Mouse (Mus musculus): ENCODE data around the gene Sema4b. TPM values are rescaled to one million over a fixed set of nuclear protein-coding genes. Genes with fewer than 3 reads are reported as not detected.

Gene Sema4b
- total and polyA plus RNA-seq, 2 experiments from 2014 or later = 29.2 to 43.7 TPM

DNA sequence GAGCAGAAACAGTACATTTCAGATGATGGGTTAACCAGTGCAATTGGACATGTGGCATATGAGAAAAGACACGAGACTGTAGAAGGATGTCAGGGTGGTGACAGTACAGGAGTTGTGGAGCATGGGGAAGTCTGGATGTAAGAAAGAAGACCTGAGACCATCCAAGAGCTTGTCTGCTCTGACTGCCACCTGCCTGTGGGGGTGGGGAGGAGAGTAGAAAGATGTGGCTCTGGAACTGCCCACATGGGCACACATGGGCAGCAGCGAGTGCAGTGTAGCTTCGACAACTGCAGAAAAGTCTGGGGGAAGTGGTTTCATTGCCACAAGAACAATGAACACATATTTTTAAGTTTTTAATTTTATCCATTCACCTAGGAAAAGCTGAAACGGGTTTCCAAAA is 10.7 kb downstream of the Sema4b start:
- Histone ChIP-seq H3K36me3 (ENCODE audit: insufficient read depth, low read length) (no peaks in the 10 kb centered on the region), H3K9me3 (ENCODE audit: low read length) (no peaks in the 10 kb centered on the region), H3K4me2 (ENCODE audit: low read depth, low read length, poor library complexity, severe bottlenecking) (peak overlapping the region; percentile 79), H3K9ac (replicated peaks; ENCODE audit: low read length, poor library complexity, severe bottlenecking) (peak overlapping the region; percentile 81), H3K4me3 (ENCODE audit: low read depth, low read length) (peak overlapping the region; percentile 77), H3K4me1 (ENCODE audit: insufficient read depth, low read length) (peaks cover 26% of the 10 kb centered on the region), H3K27me3 (ENCODE audit: insufficient read depth, low read length) (no peaks in the 10 kb centered on the region), H3K27ac (ENCODE audit: low read depth, low read length) (peak overlapping the region; percentile 89)
- DNase-seq (ENCODE audit: low spot score) (peak; percentile 51), ATAC-seq (ENCODE audit: low FRiP score) (no peak)
- peak; percentile 37 for TF ChIP-seq CTCF (IDR thresholded peaks at IDR 0.05)
- 9% methylated on average over 4 of the region's 4 CpGs for WGBS

DNA sequence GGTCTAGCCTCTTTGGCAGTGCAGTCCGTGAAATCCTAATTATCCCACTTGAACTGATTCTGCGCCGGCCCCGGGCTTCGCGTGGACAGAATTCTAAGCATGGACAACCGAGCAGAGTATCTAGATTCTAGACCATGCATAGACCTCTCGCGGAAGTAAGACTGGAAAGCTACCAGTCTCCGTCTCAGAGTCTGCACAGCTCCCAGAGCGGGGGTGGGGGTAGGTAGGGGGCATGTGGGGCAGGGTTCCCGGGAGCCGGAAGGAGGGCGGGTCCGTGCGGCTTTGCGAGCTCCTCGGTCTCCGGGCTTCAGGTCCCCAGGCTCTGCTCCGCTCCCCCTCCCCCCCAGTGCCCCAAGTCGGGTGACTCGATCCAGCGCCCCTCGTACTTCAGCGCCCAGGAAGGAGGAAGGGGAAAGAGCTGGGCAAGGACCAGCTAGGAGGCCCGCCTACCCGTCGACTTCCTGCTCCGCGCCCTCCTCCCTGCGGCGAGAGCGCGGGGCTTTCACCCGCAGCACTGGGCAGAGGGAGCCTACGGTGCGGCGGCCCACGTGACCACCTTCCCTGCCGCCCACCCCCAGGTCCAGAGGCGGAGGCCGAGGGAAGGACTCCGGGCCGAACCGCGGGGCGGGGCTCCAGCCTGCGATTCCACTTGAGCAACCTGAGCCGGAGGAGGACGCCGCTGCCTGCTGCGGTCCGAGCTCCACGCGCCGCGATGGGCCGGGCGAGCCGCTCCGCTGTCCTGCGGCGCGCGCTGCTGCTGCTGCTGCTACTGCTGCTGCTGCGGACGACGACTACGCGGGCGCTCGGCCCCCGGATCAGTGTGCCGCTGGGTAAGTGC is 11.5 kb downstream of the Sema4b start:
- peak; percentile 91 for ATAC-seq (ENCODE audit: low FRiP score)
- WGBS = under 1% methylated on average over 45 of the region's 74 CpGs

DNA sequence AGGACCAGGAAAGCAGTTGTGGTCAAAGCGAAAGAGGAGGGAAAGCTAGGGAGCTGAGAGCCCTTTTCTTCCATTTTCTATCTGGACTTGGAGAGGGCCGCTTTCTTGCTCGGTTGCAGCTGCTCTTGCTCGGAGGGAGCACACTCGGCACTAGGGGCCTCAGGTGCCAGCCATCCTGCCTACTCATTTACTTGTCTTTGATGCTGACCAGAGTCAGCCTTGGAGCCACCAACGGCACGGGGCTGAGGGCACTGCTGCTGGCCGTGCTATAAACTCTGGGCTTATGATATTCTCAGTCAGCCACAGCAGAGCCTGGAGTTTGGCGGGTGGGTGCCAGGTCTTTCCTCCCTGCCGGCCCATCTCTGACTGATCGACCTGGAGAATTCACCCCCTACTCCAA is 12.2 kb downstream of the Sema4b start:
- DNase-seq (ENCODE audit: low spot score) = no peak
- Histone ChIP-seq H3K4me1 (ENCODE audit: insufficient read depth, low read length) (peaks cover 26% of the 10 kb centered on the region), H3K36me3 (ENCODE audit: insufficient read depth, low read length) (0 out of 2 replicates have a peak, but pooled peaks cover 3% of the 10 kb centered on the region), H3K27ac (ENCODE audit: low read depth, low read length) (peak overlapping the region; percentile 89), H3K4me2 (ENCODE audit: low read depth, low read length, poor library complexity, severe bottlenecking) (peak overlapping the region; percentile 79), H3K9me3 (ENCODE audit: low read length) (no peaks in the 10 kb centered on the region), H3K9ac (replicated peaks; ENCODE audit: low read length, poor library complexity, severe bottlenecking) (peak overlapping the region; percentile 81), H3K27me3 (ENCODE audit: insufficient read depth, low read length) (no peaks in the 10 kb centered on the region), H3K4me3 (ENCODE audit: low read depth, low read length) (peak overlapping the region; percentile 77)
- WGBS = 2% methylated on average over 11 of the region's 11 CpGs
- peak; percentile 1; the same call in 1 of the 2 replicates for ATAC-seq (ENCODE audit: low FRiP score)
- no peak for TF ChIP-seq CTCF (IDR thresholded peaks at IDR 0.05)

More for the DNA sequence above, 11.5 kb downstream of the Sema4b start:
- Histone ChIP-seq H3K9ac (replicated peaks; ENCODE audit: low read length, poor library complexity, severe bottlenecking) (peak overlapping the region; percentile 81), H3K4me2 (ENCODE audit: low read depth, low read length, poor library complexity, severe bottlenecking) (peak overlapping the region; percentile 79), H3K9me3 (ENCODE audit: low read length) (no peaks in the 10 kb centered on the region), H3K4me3 (ENCODE audit: low read depth, low read length) (peak overlapping the region; percentile 77), H3K36me3 (ENCODE audit: insufficient read depth, low read length) (0 out of 2 replicates have a peak, but pooled peaks cover 3% of the 10 kb centered on the region), H3K4me1 (ENCODE audit: insufficient read depth, low read length) (peaks cover 26% of the 10 kb centered on the region), H3K27me3 (ENCODE audit: insufficient read depth, low read length) (no peaks in the 10 kb centered on the region), H3K27ac (ENCODE audit: low read depth, low read length) (peak overlapping the region; percentile 89)
- TF ChIP-seq CTCF (IDR thresholded peaks at IDR 0.05) = no peak
- peak; percentile 84 for DNase-seq (ENCODE audit: low spot score)

DNA sequence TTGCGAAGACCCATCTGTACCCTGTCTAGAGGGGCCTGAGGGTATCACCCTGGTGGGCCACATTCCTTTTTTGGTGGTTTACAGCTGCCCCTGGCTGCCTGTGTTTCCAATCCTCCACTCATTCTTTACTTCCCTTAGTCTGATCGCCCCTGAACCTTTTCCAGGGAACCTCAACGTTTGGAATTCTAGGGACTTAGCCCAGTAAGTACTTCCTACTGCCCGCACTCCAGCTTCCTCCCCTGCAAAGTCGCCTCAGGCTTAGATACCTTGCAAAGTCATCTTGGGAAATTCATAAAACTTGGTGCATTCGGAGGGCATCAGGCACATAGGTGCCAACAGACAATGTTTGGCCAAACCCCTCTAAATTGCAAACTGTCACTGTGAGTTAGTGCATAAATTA is 12.6 kb downstream of the Sema4b start:
- DNase-seq (ENCODE audit: low spot score) (no peak), ATAC-seq (ENCODE audit: low FRiP score) (no peak)
- TF ChIP-seq CTCF (IDR thresholded peaks at IDR 0.05) = no peak
- Histone ChIP-seq H3K27ac (ENCODE audit: low read depth, low read length) (peak overlapping the region; percentile 89), H3K36me3 (ENCODE audit: insufficient read depth, low read length) (0 out of 2 replicates have a peak, but pooled peaks cover 3% of the 10 kb centered on the region), H3K27me3 (ENCODE audit: insufficient read depth, low read length) (no peaks in the 10 kb centered on the region), H3K4me1 (ENCODE audit: insufficient read depth, low read length) (peaks cover 26% of the 10 kb centered on the region), H3K4me3 (ENCODE audit: low read depth, low read length) (peak overlapping the region; percentile 77), H3K4me2 (ENCODE audit: low read depth, low read length, poor library complexity, severe bottlenecking) (peak overlapping the region; percentile 79), H3K9ac (replicated peaks; ENCODE audit: low read length, poor library complexity, severe bottlenecking) (peak overlapping the region; percentile 81), H3K9me3 (ENCODE audit: low read length) (no peaks in the 10 kb centered on the region)
- 30% methylated on average over 6 of the region's 6 CpGs for WGBS

DNA sequence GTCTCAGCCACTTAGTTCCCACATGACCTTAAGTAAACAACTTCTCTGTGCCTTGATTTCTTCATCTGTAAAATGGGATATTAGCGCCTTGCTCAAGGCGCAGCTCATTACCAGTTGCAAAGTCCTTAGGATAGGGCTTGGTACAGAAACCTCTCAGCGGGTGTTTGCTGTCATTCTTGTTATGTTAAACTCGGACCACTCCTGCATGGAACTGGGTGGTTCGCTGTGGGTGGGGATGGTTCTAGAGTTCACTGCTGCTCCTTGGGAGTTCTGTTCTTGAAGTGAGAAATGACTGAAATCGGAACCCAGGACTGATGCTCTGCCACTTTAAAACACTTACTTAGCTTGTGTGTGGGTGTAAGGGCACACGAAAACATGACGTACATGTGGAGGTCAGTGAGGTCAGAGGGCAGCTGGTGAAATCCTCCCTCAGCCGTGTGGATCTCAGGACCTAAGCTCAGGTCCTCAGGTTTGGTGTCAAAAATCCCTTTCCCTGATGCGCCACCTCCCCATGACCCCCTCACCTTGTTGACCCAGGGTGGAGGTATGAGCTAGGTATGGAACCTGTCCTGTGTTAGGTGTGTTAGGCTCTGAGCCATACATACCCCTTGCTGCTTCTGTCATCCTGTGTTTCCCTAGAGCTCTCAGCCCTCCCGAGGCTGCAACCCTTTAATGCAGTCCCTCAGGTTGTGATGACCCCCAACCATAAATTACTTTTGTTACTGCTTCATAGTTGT is 13.4 kb downstream of the Sema4b start:
- Histone ChIP-seq H3K4me1 (ENCODE audit: insufficient read depth, low read length) (peaks cover 22% of the 10 kb centered on the region), H3K27me3 (ENCODE audit: insufficient read depth, low read length) (no peaks in the 10 kb centered on the region), H3K9ac (replicated peaks; ENCODE audit: low read length, poor library complexity, severe bottlenecking) (0 out of 2 replicates have a peak overlapping the region, but pooled peaks have one; percentile 81), H3K4me2 (ENCODE audit: low read depth, low read length, poor library complexity, severe bottlenecking) (peak overlapping the region; percentile 79), H3K36me3 (ENCODE audit: insufficient read depth, low read length) (0 out of 2 replicates have a peak, but pooled peaks cover 3% of the 10 kb centered on the region), H3K27ac (ENCODE audit: low read depth, low read length) (no peak overlapping the region), H3K9me3 (ENCODE audit: low read length) (no peaks in the 10 kb centered on the region), H3K4me3 (ENCODE audit: low read depth, low read length) (peak overlapping the region; percentile 77)
- ATAC-seq (ENCODE audit: low FRiP score) = no peak
- TF ChIP-seq CTCF (IDR thresholded peaks at IDR 0.05) = no peak
- no peak for DNase-seq (ENCODE audit: low spot score)
- 74% methylated on average over 11 of the region's 11 CpGs for WGBS

Data from midbrain, postnatal 0 days (tissue).